Mouse (Mus musculus) erythroid progenitor cell, adult 5-6 weeks (primary cell): ENCODE measurements around the gene Apaf1. TPM values are rescaled to one million over a fixed set of nuclear protein-coding genes. Genes with fewer than 3 reads are reported as not detected.

Source experiments
- ATAC-seq: replicated peaks from 2 replicates; pipeline ENCODE4 v1.8.0; 2016; ENCODE audit warnings: moderate number of reproducible peaks, mild to moderate bottlenecking, moderate TSS enrichment, inconsistent platforms; ENCODE audit not compliant: poor library complexity, low FRiP score, severe bottlenecking
- total RNA-seq, 2 experiments: library from RNA; stranded (forward) in 1 of 2; stranded (reverse) in 1 of 2; fragments of 150-400 nt in 1 of 2; fragments of 186-747, 209-891 nt in 1 of 2; gene quantifications; 2 replicates each; pipeline versions ENCODE4 v1.2.3 to v1.2.4; 2015 to 2017; ENCODE audit warnings: low replicate concordance in 2 of 2

The Apaf1 gene
- total RNA-seq, 2 experiments from 2014 or later = 27.7 to 36.8 TPM

GRCm38 (mm10) chr10:91092812-91093211 is 10.2 kb upstream of the Apaf1 start:
- ATAC-seq = no peak

GRCm38 (mm10) chr10:91083393-91083927 is 890 bp upstream of the Apaf1 start:
- no peak for ATAC-seq

DNA sequence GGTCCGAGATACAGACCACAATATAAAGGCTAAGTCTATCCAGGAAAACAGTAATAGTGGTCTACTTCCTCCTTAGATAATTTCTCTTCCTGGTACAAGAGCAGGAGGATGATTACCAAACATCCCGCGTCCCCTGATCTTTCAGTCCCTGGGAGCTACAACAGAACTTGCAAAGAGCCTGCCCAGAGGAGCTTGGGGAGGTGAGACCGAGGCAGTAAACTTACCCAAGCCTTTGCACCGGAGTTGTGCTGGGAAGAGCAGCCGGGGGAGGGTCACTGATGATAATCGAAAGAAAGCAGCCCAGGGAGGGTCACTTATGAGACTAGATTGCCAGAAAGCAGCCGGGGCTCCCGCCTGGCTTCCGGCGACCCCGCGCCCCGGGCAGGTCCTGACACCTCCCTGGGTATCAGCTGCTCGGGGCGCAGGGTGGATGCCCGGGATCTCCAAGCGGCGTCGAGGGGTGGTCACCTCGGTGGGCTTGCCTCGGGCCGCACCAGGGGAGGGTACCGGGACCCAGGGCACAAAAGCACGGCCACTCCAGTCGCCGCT is 537 bp downstream of the Apaf1 start:
- peak; percentile 41 for ATAC-seq

DNA sequence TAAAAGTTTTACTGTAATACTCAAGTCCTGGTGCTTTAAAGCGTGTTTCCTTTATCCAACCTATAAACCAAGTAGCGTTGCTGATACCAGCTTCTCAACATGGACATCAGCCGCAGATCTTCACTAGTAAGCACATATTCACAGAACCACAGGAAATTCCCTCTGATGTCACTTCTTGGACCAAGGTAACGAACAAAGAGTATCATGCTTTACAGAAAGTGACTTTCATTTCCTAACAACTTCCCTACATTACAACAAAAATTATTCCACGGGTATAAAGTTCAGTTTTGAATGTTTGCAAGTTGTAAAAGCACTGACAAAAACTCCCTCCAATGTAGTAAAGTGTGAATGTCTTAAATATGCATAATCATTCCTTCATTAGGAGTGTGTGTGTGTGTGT is 2.0 kb downstream of the Apaf1 start:
- ATAC-seq = no peak

DNA sequence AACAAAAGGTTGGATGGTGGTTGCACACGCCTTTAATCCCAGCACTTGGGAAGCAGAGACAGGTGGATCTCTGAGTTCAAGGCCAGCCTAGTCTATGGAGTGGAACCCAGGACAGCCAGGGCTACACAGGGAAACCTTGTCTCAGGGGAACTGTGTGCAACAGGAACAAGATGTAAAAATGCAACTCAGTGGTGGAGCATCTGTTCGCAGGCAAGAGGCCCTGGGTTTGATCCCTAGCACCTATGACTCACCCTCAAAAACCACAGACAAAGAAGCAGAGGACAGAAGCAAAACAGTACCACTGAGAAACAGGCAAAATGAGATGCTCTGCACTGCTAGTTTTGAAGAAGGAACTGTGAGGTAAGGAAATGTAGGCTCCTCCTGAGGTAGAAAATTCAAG is 5.9 kb downstream of the Apaf1 start:
- ATAC-seq = no peak

DNA sequence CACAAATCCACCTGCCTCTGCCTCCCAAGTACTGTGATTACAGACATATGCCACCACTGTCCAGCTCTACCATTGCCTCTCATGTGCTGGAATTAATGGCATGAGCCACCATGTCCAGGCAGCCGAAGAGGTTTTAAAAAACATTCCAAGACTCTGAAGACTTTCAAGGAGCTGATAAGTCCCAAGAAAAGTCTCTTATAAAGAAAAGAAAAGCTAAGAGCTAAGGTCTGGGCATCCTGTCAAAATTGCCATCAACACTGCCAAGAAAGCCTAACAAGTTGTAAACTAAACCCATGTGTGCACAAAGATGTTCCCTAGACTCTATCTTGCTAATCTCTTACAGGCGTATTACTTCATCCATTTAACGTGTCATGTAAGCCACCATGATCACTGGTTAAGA is 9.2 kb downstream of the Apaf1 start:
- ATAC-seq = no peak

GRCm38 (mm10) chr10:91071768-91072167 is 10.8 kb downstream of the Apaf1 start:
- no peak for ATAC-seq

DNA sequence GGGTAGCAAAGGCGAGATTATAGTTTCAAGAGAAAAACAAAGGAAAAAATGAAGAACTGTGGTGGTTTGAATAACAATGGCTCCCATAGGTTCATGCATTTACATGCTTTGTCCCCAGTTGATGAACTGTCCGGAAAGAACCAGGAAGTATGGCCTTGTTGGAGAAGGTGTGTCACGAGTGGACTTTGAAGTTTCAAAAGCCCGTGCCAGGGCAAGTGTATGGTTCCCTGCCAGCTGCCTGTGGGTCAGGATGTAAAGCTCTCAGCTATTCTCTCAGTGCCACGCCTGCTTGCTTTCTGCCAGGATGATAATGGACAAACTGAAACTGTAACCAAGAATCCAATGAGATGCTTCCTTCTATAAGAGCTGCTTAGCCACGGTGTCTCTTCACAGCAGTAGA is 20.2 kb downstream of the Apaf1 start:
- ATAC-seq = no peak

GRCm38 (mm10) chr10:91060742-91061141 is 21.8 kb downstream of the Apaf1 start:
- ATAC-seq = peak; percentile 59; the same call in 1 of the 2 replicates

GRCm38 (mm10) chr10:91052734-91053133 is 29.8 kb downstream of the Apaf1 start:
- no peak for ATAC-seq

GRCm38 (mm10) chr10:91051156-91051555 is 31.4 kb downstream of the Apaf1 start:
- no peak for ATAC-seq

DNA sequence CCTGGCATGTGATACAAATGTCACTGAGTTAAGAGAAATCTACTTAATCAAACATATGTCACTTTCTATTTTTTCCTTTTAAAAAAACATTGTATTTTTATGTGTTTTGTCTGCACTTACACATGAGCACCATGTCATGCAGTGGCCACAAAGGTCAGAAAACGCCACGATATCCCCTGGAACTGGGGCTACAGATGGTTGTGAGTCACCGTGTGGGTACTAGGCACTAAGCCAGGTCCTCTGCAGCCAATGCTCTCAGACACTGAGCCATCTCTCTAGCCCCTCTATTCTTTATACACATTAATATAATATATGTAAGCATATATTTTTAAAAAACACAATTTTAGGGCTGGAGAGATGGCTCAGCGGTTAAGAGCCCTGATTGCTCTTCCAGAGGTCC is 32.9 kb downstream of the Apaf1 start:
- no peak for ATAC-seq

DNA sequence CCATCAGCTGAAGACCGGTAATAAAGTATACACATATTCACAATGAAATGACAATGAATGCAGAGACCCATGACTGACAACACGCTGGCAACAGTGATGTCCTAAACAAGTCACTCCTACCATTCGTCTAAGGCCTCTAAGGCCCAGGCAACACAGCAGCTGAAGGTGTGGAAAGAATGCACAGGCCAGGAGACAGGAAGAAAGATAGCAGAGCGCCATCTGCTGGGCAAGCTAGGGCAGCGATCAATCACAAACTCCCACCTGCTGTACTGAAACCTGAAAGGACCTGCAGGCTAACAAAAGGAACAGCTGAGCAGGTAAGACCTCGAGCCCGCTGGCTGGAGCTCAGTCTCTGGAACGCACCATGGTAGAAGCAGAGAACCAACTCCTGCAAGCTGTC is 48.6 kb downstream of the Apaf1 start:
- ATAC-seq = peak; percentile 67

- peak; percentile 68; the same call in 1 of the 2 replicates for ATAC-seq
These were observed 50.2 kb downstream of the Apaf1 start for GRCm38 (mm10) chr10:91032399-91032798.

- no peak for ATAC-seq
These were observed 51.4 kb downstream of the Apaf1 start for GRCm38 (mm10) chr10:91031176-91031575.

GRCm38 (mm10) chr10:91029002-91029539 is 53.5 kb downstream of the Apaf1 start:
- ATAC-seq = no peak

GRCm38 (mm10) chr10:91027964-91028363 is 54.6 kb downstream of the Apaf1 start:
- no peak for ATAC-seq

DNA sequence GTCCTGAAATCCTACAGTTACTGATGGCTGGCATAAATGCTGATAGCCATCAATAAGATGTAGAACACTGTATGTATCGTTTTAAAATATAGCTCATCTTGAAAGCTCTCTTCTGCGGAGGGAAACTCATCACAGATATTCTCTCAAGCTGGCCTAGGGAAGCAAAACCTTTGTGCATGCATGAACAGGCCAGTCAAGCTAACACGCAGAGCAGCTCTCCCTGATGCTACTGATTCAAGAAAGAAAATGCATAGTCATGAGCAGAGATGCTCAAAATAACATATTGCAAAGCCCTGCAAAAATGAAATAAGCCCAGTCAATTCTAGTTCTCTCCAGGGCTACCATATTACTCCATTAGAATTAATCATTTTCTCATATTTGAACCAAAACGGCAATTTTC is 55.1 kb downstream of the Apaf1 start:
- no peak for ATAC-seq

DNA sequence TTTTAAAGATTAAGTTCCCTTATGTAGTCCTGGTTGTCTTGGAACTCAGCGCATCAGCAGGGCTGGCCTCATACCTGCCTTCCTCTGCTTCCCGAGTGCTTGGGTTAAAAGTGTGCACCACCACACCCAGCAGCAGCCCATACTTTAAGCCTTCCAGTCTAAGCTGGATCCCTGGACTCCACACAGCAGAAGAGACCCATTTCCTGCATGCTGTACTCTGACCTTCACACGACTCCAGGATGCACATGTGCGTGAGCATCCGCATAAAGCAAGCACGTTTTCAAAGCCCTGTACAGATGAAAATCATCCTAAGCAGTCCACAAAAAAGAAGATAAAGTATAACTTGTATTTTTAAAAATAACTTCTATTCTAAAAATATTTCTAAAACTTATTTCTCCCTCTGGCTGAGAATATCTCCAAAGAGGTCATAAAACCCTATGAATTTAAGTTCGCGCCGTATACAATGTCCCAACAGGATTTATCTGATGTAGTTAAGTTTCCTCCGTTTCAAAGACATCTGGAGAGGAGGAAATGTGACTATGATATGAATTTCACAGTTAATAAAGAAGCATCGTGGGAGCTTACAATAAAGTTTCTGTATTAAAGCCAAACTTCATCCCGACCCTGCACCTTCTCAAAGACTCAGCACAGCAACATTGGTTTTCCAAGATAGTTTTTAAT is 76.6 kb downstream of the Apaf1 start:
- no peak for ATAC-seq

DNA sequence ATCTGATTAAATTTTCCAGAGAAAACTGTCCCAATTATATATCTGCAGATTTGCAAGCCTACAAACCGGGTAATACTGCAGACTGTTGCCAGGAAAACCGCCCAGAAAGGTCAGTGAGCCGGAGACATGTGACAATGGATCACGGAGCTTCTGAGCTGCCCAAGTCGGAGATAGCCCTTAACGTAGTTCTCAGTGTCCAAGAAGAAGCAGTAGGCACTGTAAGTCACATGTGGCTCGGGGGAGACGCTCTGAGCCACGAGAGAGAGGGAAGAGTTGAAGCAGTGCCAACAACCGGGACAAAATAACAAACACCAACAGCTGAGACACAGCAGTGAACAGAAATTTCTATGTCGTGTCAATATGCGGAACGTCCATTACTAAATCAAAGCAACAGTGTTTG is 81.1 kb downstream of the Apaf1 start:
- no peak for ATAC-seq

DNA sequence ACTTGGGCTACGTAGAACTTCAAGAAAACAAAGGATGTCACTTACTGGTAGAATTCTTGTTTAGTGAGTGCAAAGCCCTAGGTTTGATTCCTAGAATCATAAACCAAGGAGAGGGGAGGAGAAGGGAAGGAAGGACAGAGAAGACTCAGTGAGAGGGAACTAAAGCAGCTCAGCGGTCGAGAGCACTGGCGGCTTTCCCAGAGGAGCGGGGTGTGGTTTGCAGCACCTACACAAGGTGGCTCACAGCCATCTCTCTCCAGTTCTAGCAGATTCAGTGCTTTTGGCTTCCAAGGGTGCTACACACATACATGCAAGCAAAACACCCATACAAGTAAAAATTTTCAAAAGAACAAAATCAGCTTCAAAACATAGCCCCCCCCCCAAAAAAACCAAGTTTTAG is 82.7 kb downstream of the Apaf1 start:
- no peak for ATAC-seq
